Mouse (Mus musculus) E14TG2a.4 (cell line): ENCODE measurements at regions not wholly inside any gene's neighbourhood (a gene's known extent, or its start where the extent isn't known, plus 50 kb on each side); places are given as distances from the start of the nearest gene placed in this dataset.

Source experiments
- CTCF ChIP-seq: conservative IDR thresholded peaks from 2 replicates; pipeline ENCODE4 v1.5.1; 2014; ENCODE audit warnings: low read length
- NANOG ChIP-seq: IDR thresholded peaks from 2 replicates; pipeline ENCODE4 v1.6.1; 2014; ENCODE audit warnings: borderline replicate concordance, low read length, mixed read lengths
- POU5F1 ChIP-seq: IDR thresholded peaks from 2 replicates; pipeline ENCODE4 v1.6.1; 2014; ENCODE audit warnings: low read length, borderline replicate concordance

GRCm38 (mm10) chr11:27721346-27721745, 618.3 kb downstream of the Gm6685 start:
- TF ChIP-seq CTCF (no peak), NANOG (no peak), POU5F1 (no peak)
